Mouse (Mus musculus): ENCODE data around the gene Ccl11. TPM values are rescaled to one million over a fixed set of nuclear protein-coding genes. Genes with fewer than 3 reads are reported as not detected.

Ccl11 gene
- not detected in 4 replicates for total RNA-seq (2023; ENCODE audit: inconsistent age)

GRCm38 (mm10) chr11:82057646-82058045 is at the start of gene Ccl11:
Ccl11 (plus strand) TSS chr11:82057823.

GRCm38 (mm10) chr11:82035356-82035755 is 22.3 kb upstream of the Ccl11 start, which contains the start of gene Ccl2:
Ccl2 (plus strand) TSS chr11:82035571.

GRCm38 (mm10) chr11:82038535-82038934 is 19.1 kb upstream of the Ccl11 start, which contains the start of gene Gm17268:
Gm17268 (minus strand) TSS chr11:82038562.

GRCm38 (mm10) chr11:82045471-82045870 is 12.2 kb upstream of the Ccl11 start, which contains the start of gene Ccl7:
Ccl7 (plus strand) TSS chr11:82045712.

GRCm38 (mm10) chr11:82101529-82101928 is 43.9 kb downstream of the Ccl11 start, which contains the start of gene Ccl12:
Ccl12 (plus strand) TSS chr11:82101845.

Other genes starting within 250 kb of the Ccl11 start
- gene 5530401A14Rik, start 197.2 kb upstream of the Ccl11 start, total RNA-seq (2023; ENCODE audit: inconsistent age): 0.18 TPM in 1 of 4 replicates, not detected in the others
- gene Asic2, start 89.4 kb upstream of the Ccl11 start, total RNA-seq (2023; ENCODE audit: inconsistent age): not detected in 4 replicates
- gene Ccl2, start 22.3 kb upstream of the Ccl11 start, total RNA-seq (2023; ENCODE audit: inconsistent age): not detected in 4 replicates
- gene Gm17268, start 19.3 kb upstream of the Ccl11 start, total RNA-seq (2023; ENCODE audit: inconsistent age): not detected in 4 replicates
- not detected in 4 replicates for gene Ccl7, start 12.1 kb upstream of the Ccl11 start, total RNA-seq (2023; ENCODE audit: inconsistent age)
- gene Ccl12, start 44.0 kb downstream of the Ccl11 start, total RNA-seq (2023; ENCODE audit: inconsistent age): not detected in 4 replicates
- not detected in 4 replicates for gene Ccl8, start 57.4 kb downstream of the Ccl11 start, total RNA-seq (2023; ENCODE audit: inconsistent age)
- not detected in 4 replicates for gene Ccl1, start 247.9 kb downstream of the Ccl11 start, total RNA-seq (2023; ENCODE audit: inconsistent age)